Mouse (Mus musculus): ENCODE measurements around the gene Slc26a8. TPM values are rescaled to one million over a fixed set of nuclear protein-coding genes. Genes with fewer than 3 reads are reported as not detected.

Gene Slc26a8
- polyA plus RNA-seq, 1 experiment from 2014 or later, result 1.0 TPM

DNA sequence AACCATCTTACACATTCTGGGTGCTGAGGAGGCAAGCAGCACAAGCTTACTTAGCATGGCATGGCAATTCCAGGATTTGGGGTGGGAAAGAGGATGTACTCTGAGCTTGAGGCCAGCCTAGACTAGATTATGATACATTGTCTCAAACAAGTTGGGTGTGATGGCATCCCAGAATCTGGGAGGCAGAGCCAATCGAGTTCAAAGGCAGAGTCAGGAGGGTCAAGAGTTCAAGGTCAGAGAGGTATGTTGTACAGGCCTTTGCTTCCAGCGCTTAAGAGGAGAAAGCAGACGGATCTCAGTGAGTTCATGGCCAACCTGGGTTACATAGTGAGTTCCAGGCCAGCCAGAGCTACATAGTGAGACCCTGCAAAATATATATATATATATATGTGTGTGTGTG lies 43.8 kb downstream of the Slc26a8 start:
- H3K9ac ChIP-seq (ENCODE audit: low read length), result no peak overlapping the region
- no peaks in the 10 kb centered on the region for H3K4me1 ChIP-seq (replicated peaks; ENCODE audit: control insufficient read depth, insufficient read depth, low read length)
- no peaks in the 10 kb centered on the region for H3K9me3 ChIP-seq (ENCODE audit: control insufficient read depth, low read length)
- ATAC-seq (replicated peaks; ENCODE audit: low FRiP score) (no peak), DNase-seq (ENCODE audit: low spot score) (no peak)
- 80% methylated on average over 3 of the region's 3 CpGs for WGBS
- no peak overlapping the region for H3K27ac ChIP-seq (ENCODE audit: low read depth, low read length)
- no peaks in the 10 kb centered on the region for H3K27me3 ChIP-seq (ENCODE audit: control insufficient read depth, insufficient read depth, low read length)
- no peak overlapping the region for H3K4me2 ChIP-seq (ENCODE audit: low read depth, low read length, severe bottlenecking)
- no peaks in the 10 kb centered on the region for H3K36me3 ChIP-seq (ENCODE audit: control insufficient read depth, insufficient read depth, low read length)
- no peak overlapping the region for H3K4me3 ChIP-seq (ENCODE audit: low read depth, low read length)

DNA sequence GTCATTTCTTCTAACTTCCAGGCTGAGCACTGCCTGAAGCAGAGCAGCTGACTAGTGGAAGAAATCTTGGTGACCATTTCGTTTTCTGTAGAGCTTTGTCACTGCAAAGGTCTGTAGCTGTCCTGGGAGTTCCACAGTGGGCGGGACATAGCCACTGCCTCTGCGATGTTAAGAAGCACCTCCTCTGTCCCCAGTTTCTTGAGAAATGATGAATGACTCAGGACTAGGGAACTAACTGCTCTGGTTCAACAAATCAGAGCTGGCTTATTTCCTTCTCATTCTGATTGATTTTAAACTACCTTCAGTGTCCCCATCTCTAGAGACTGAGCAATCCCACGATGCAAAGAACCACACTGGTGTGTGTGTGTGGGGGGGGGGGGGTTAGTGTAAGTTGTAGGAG lies 45.9 kb downstream of the Slc26a8 start:
- H3K4me2 ChIP-seq (ENCODE audit: low read depth, low read length, severe bottlenecking), result no peak overlapping the region
- H3K9me3 ChIP-seq (ENCODE audit: control insufficient read depth, low read length), result no peaks in the 10 kb centered on the region
- H3K4me1 ChIP-seq (replicated peaks; ENCODE audit: control insufficient read depth, insufficient read depth, low read length), result no peaks in the 10 kb centered on the region
- no peak overlapping the region for H3K27ac ChIP-seq (ENCODE audit: low read depth, low read length)
- no peaks in the 10 kb centered on the region for H3K27me3 ChIP-seq (ENCODE audit: control insufficient read depth, insufficient read depth, low read length)
- WGBS, result 56% methylated on average over 4 of the region's 4 CpGs
- DNase-seq (ENCODE audit: low spot score) (no peak), ATAC-seq (replicated peaks; ENCODE audit: low FRiP score) (no peak)
- H3K9ac ChIP-seq (ENCODE audit: low read length), result no peak overlapping the region
- H3K4me3 ChIP-seq (ENCODE audit: low read depth, low read length), result no peak overlapping the region
- H3K36me3 ChIP-seq (ENCODE audit: control insufficient read depth, insufficient read depth, low read length), result no peaks in the 10 kb centered on the region

DNA sequence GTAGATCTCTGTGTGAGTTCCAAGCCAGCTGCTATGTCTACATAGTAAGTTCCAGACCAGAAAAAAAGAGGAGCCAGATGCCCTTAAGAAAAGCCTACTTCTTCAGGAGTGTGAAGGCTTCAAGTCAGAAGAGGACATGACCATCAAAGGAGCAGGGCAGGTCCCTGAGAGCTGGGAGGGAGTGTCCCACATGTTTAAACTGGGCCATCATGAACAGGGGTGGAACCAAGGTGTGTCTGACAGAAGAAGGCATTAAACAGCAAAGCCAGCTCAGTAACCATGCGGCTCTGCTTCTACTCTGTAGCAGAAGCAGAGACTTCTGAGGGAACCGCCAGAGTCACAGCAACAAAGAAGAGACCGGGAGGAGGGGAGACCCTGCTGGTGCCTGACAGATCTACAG lies 46.3 kb downstream of the Slc26a8 start:
- Histone ChIP-seq H3K27ac (ENCODE audit: low read depth, low read length) (no peak overlapping the region), H3K4me3 (ENCODE audit: low read depth, low read length) (no peak overlapping the region), H3K9ac (ENCODE audit: low read length) (no peak overlapping the region), H3K4me2 (ENCODE audit: low read depth, low read length, severe bottlenecking) (no peak overlapping the region), H3K9me3 (ENCODE audit: control insufficient read depth, low read length) (no peaks in the 10 kb centered on the region), H3K36me3 (ENCODE audit: control insufficient read depth, insufficient read depth, low read length) (no peaks in the 10 kb centered on the region), H3K27me3 (ENCODE audit: control insufficient read depth, insufficient read depth, low read length) (no peaks in the 10 kb centered on the region), H3K4me1 (replicated peaks; ENCODE audit: control insufficient read depth, insufficient read depth, low read length) (no peaks in the 10 kb centered on the region)
- no peak for DNase-seq (ENCODE audit: low spot score)
- 39% methylated on average over 3 of the region's 3 CpGs for WGBS
- no peak for ATAC-seq (replicated peaks; ENCODE audit: low FRiP score)

DNA sequence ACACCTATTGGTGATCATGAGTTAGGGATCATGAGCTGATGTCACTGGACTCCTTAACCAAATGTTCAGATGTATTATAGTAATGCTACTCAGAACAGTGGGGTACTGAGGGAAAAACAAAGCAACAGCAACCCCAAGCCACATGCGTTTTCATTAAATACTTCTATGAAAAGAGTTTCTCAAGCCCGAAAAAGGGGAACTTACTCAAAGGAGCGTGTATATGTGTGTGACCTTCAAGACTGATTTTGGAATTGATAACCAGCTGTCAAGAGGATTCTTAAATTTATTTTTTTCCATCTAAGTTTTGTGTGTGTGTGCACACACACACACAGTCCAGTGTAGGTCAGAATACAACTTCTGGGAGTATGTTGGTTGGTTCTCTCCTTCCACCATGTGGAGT lies 49.9 kb downstream of the Slc26a8 start:
- DNase-seq (ENCODE audit: low spot score) (no peak), ATAC-seq (replicated peaks; ENCODE audit: low FRiP score) (no peak)
- Histone ChIP-seq H3K4me1 (replicated peaks; ENCODE audit: control insufficient read depth, insufficient read depth, low read length) (no peaks in the 10 kb centered on the region), H3K9me3 (ENCODE audit: control insufficient read depth, low read length) (no peaks in the 10 kb centered on the region), H3K27ac (ENCODE audit: low read depth, low read length) (no peak overlapping the region), H3K9ac (ENCODE audit: low read length) (no peak overlapping the region), H3K27me3 (ENCODE audit: control insufficient read depth, insufficient read depth, low read length) (no peaks in the 10 kb centered on the region), H3K36me3 (ENCODE audit: control insufficient read depth, insufficient read depth, low read length) (no peaks in the 10 kb centered on the region), H3K4me2 (ENCODE audit: low read depth, low read length, severe bottlenecking) (no peak overlapping the region), H3K4me3 (ENCODE audit: low read depth, low read length) (no peak overlapping the region)
- 88% methylated on average over 3 of the region's 3 CpGs for WGBS

DNA sequence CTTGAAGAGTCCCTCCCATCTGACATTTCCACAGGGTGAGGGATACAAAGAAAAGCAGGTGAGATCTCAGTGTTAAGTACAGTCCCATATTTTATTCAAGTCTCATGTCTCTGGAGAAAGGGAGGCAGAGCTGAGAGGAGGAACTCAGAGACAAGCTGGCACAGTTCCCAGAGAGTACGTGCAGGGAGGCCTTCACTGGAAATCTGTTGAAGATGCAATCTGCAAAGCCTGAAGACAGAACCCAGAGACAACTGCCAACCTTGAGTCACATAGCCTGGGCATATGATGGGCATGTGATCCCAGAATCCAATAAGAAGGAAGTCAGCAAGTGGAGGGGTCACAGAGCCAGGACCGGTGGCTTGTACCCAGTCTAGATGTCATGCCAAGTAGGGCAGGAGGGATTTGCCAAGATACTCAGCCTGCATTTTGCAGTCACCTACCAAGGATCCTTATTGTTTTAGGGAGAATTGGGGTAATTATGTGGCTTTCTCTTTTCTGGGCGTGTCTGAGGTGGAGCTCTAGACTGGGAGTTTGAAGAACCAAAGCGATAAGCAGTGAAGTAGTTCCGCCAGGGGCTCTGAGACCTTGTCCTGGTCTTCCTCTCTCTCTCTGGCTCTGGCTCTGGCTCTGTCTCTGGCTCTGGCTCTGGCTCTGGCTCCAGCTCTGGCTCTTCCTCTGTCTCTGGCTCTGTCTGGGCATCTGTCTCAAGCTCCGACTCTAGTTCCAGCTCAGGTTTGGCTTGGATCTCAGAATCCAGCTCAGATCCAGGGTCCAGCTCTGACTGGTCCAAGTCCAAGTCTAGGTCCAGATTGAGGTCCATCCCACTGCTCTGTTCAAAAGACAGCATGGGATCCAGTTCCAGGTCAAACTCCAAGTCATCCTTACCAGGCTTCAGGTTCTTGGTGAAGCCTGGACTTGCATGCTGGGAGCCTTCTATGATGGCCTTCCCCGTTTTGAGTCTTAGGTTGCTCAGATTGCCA lies 52.0 kb downstream of the Slc26a8 start:
- 95% methylated on average over 7 of the region's 7 CpGs for WGBS

DNA sequence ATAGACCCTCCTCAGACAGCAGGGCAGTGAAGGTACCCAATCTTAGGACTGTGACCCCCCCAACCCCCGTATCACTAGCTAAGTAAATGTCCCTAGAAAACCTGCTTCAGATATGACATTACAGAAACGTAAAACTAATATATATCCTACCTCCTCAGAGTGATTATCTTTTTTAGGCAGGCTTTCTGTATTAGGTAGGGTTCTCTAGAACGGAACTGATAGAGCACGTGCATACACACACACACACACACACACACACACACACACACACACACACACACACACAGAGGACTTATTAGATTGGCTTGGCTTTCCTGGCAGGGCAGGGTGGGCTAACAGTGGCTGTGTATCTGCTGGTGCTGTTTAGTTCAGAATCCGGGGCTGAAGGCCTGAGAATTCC lies 54.2 kb downstream of the Slc26a8 start:
- DNase-seq (ENCODE audit: low spot score) (no peak), ATAC-seq (replicated peaks; ENCODE audit: low FRiP score) (no peak)
- H3K27ac ChIP-seq (ENCODE audit: low read depth, low read length), result no peak overlapping the region
- H3K4me3 ChIP-seq (ENCODE audit: low read depth, low read length), result no peak overlapping the region
- H3K4me2 ChIP-seq (ENCODE audit: low read depth, low read length, severe bottlenecking), result no peak overlapping the region
- WGBS, result 76% methylated on average over 5 of the region's 5 CpGs
- no peaks in the 10 kb centered on the region for H3K27me3 ChIP-seq (ENCODE audit: control insufficient read depth, insufficient read depth, low read length)
- no peak overlapping the region for H3K9ac ChIP-seq (ENCODE audit: low read length)
- H3K4me1 ChIP-seq (replicated peaks; ENCODE audit: control insufficient read depth, insufficient read depth, low read length), result no peaks in the 10 kb centered on the region
- H3K9me3 ChIP-seq (ENCODE audit: control insufficient read depth, low read length), result no peaks in the 10 kb centered on the region
- no peaks in the 10 kb centered on the region for H3K36me3 ChIP-seq (ENCODE audit: control insufficient read depth, insufficient read depth, low read length)

More for the DNA sequence above, 52.0 kb downstream of the Slc26a8 start:
- Histone ChIP-seq H3K4me1 (replicated peaks; ENCODE audit: control insufficient read depth, insufficient read depth, low read length) (no peaks in the 10 kb centered on the region), H3K27me3 (ENCODE audit: control insufficient read depth, insufficient read depth, low read length) (no peaks in the 10 kb centered on the region), H3K36me3 (ENCODE audit: control insufficient read depth, insufficient read depth, low read length) (no peaks in the 10 kb centered on the region), H3K27ac (ENCODE audit: low read depth, low read length) (no peak overlapping the region), H3K4me2 (ENCODE audit: low read depth, low read length, severe bottlenecking) (no peak overlapping the region), H3K9ac (ENCODE audit: low read length) (no peak overlapping the region), H3K4me3 (ENCODE audit: low read depth, low read length) (no peak overlapping the region), H3K9me3 (ENCODE audit: control insufficient read depth, low read length) (no peaks in the 10 kb centered on the region)
- no peak for ATAC-seq (replicated peaks; ENCODE audit: low FRiP score)
- no peak for DNase-seq (ENCODE audit: low spot score)

DNA sequence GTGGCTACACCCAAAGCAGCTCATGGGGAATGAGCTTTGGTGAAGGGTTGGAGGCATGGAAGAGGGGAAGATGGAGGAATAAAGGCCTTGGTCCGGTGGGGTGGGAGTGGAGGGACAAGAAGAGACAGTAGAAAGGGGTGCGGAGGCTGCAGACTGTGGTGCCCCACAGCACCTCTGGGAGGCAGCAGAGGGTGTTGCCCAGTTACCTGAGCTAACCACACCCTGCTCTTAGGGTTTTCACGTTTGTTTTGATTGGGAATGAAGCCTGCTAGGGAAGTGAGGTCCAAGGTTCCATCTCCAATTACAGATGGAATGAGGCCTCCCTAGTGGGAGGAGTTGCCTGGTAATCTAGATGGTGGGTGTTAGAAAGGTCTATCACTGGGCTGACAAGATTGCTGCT lies 60.9 kb downstream of the Slc26a8 start:
- ATAC-seq (replicated peaks; ENCODE audit: low FRiP score) (no peak), DNase-seq (ENCODE audit: low spot score) (no peak)
- Histone ChIP-seq H3K27ac (ENCODE audit: low read depth, low read length) (no peak overlapping the region), H3K4me2 (ENCODE audit: low read depth, low read length, severe bottlenecking) (no peak overlapping the region), H3K9ac (ENCODE audit: low read length) (no peak overlapping the region), H3K9me3 (ENCODE audit: control insufficient read depth, low read length) (no peaks in the 10 kb centered on the region), H3K27me3 (ENCODE audit: control insufficient read depth, insufficient read depth, low read length) (no peaks in the 10 kb centered on the region), H3K36me3 (ENCODE audit: control insufficient read depth, insufficient read depth, low read length) (no peaks in the 10 kb centered on the region), H3K4me1 (replicated peaks; ENCODE audit: control insufficient read depth, insufficient read depth, low read length) (no peaks in the 10 kb centered on the region), H3K4me3 (ENCODE audit: low read depth, low read length) (no peak overlapping the region)
- WGBS, result 59% methylated on average over 3 of the region's 3 CpGs

DNA sequence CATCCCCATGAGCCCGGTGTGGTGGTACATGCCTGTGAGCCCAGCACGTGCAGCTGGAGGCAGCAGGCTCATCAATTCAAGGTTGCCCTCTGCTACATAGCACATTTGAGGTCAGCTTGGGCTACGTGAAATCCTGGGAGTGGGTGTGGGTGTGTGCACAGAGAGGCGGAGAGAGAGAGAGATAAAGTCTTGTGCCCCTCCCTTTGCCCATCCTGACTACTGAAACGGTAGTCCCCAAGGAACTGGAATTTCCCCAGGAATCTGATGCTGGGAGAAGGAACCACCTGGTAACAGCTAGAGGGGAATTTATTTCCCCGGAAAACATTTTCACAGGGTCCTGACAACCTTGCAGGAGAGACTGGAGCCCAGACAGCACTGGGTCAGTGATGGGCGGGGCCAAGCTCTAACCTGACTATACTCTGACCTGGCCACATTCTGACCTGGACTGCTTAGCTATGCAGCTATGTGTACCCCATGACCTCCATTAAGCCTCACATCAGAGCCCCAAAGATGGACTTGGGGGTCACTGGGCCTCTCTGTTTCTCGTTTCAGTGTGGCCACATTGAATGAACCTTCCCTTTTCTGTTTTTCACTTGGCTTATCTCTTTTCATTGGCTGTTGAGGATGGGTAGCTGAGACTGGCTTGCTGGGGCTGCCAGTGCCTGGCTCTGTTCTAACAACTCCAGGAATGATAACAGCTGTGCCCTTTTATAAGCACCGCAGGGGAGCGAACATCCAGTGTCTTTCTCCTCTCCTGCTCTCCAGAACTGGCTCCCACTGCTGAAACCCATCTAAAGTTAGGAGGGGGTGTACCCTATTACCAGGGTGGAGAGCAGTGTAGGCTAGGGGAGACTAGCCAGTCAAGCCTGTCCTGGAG lies 61.5 kb downstream of the Slc26a8 start:
- Histone ChIP-seq H3K27me3 (ENCODE audit: control insufficient read depth, insufficient read depth, low read length) (no peaks in the 10 kb centered on the region), H3K4me1 (replicated peaks; ENCODE audit: control insufficient read depth, insufficient read depth, low read length) (no peaks in the 10 kb centered on the region), H3K9me3 (ENCODE audit: control insufficient read depth, low read length) (no peaks in the 10 kb centered on the region), H3K4me2 (ENCODE audit: low read depth, low read length, severe bottlenecking) (no peak overlapping the region), H3K36me3 (ENCODE audit: control insufficient read depth, insufficient read depth, low read length) (no peaks in the 10 kb centered on the region), H3K27ac (ENCODE audit: low read depth, low read length) (no peak overlapping the region), H3K4me3 (ENCODE audit: low read depth, low read length) (no peak overlapping the region), H3K9ac (ENCODE audit: low read length) (no peak overlapping the region)
- WGBS, result 72% methylated on average over 10 of the region's 10 CpGs
- no peak for ATAC-seq (replicated peaks; ENCODE audit: low FRiP score)
- DNase-seq (ENCODE audit: low spot score), result no peak

Measured in forebrain, embryonic 11.5 days (tissue).